Mouse (Mus musculus) B cell, adult 2 months (primary cell): ENCODE results near the gene Arfgap2.
A peak's percentile ranks its signal among the peaks of the same experiment; 100 is the strongest.

Source experiments
- DNase-seq, 2 experiments: peaks; one replicate each; pipeline ENCODE4 v3.0.0; 2022

The Arfgap2 gene

DNA sequence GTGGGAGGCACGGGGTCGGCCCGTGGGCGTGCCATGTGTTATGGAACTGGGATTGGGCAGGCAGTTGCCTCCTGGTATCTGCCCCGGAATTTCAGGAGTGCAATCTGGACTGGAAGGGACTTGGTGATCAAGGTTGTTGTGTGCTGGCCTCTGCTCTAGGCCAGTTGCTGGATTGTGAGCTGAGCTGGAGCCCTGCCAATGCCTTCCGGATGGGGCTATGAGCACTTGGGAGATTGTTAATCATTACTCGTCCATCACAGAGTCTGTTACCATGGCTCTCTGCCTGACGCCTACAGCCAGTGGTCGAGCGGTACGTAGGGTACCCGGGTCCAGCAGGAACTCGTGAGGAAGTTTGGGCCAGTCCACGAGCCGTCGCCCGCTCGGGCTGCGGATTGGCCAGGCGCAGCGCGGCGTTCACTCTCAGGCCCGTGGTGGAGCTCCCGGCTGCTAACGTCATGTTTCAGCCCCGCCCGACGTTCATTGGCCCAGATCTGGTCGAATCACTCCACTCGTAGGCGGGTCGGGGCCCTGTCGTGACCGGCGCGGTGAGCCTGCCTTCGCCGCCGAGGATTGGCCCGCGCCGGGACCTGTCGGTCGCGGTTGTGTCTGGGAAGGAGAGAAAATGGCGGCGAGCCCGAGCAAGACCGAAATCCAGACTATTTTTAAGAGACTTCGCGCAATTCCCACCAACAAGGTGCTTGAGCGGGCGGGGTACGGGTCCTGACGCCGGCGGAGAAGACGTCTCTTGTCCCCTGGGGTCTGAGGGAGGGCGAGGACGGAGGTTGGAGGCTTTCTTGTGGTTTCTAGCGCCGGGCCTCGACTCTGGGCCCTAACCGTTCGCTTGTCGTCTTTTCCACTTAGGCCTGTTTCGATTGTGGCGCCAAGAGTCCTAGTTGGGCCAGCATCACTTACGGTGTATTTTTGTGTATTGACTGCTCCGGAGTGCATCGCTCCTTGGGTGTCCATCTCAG lies at the start of gene Arfgap2:
TSS of gene Arfgap2 (plus strand) at position 264 of the 971 bp plus-strand sequence.
- DNase-seq: peak; percentile 92 to 93

DNA sequence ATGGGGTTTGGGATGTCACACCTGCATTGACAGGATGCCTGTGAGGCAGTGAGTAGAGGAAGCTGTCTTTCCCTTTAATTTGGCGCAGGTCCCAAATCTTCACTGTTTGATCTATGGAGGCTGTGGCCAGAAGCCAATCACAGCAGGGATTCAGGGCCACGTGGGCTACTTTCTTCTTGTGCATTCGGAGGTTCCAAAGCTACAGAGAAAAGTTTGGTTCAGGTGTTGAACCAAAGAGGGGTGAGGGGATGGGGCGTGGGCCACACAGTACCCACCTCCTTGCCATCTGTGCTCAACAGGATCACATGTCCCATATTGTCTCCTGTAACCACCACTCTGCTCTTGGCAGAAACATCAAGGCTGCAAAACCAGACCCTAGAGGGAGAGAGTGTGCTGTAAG lies 47.7 kb upstream of the Arfgap2 start:
- no peak for DNase-seq

DNA sequence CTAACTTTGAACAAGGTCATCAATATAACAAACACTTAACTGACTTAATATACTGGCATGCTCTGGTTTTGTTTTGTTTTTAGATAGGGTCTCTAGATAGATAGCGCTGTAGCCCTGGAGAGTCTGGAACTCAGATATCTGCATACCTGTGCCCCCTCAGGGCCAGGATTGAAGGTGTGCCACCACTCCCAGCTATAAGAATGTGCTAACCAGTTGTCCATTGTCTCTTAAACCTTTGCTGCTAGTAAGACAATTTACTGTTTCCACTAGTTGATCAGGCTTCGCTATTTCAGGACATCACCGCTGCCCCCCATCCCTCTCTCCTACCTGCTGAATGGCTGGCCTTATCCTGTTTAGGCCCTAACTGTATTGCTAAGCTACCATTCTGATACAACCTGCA lies 44.3 kb upstream of the Arfgap2 start:
- DNase-seq: no peak

DNA sequence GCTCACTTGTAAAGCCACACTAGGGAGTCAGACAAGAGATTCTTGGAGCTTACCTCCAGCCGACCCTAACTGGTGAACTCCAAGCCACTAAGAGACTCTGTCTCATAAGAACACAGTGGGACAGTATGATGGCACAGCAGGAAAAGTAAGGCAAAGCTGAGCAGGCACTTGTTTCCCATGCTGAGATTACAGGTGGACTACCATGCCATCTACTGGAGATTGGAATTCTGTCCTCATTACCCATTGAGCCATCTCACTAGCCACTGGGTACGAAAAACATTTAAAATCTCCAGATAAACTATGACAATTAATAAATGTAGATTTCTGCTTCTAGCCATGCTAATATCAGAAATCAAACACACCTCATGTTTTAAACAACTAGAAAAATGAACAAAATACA lies 41.2 kb upstream of the Arfgap2 start:
- no peak for DNase-seq

DNA sequence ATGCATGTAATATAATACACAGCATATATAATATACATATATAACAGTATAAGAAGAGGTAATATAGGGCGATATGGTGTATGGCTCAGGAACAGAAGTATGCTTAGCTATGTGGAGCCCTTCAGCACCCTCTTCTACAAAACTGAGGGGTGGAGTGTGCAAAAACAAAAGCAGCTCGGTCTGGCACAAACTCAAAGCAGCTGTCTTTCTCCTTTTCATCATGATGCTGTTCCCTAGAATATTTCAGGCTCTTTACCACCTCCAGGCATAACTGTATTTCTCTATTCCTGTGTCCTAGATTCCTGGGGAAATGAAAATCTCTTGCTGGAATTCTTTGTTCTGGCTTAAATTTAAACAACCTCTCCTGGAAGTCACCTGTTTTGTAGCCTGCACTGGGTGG lies 35.0 kb upstream of the Arfgap2 start:
- no peak for DNase-seq

DNA sequence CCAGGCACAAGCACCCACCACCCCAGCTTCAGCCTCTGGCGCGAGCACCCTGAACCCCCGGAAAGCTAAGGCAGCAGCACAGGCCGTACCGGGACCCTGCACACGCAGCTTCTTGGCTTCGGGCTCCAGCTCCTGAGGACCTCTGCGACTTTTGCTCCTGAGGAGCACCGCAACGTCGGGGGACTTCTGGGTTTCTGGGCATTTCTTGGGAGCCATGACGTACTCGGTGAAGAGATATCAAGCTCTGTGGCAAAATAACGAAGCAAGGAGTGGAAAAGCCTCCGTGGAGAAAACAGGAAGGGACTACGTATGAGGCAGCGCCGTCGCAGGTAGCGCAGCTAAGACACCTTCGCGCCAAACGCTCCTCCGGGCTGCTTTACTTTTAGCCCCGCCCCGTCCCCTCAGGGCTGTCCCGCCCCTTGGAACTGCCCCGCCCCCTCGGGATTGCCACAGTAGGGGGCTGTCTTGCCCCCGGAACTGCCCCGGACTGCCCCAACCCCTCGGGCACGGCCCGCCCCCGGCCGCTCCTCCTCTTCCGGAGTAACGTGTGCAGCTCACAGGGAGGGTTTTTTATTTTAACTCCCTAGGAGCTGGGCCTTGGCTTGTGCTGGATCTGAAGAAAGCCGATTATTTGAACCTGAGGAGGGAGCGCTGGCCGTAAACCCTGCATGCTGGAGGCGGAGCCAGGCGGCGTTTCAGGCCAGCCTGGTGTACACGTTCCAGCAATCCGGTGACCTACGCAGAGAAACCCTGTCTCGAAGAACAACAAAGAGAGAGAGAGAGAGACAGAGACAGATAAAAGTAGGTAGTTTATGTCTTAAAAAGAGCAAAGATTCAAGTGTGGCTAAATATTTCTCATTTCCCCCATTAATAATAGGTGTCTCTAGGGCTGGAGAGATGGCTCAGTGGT lies 27.9 kb upstream of the Arfgap2 start, which contains the start of gene Ddb2:
TSS of gene Ddb2 (minus strand) at position 382 of the 910 bp plus-strand sequence.
- DNase-seq: peak; percentile 95

DNA sequence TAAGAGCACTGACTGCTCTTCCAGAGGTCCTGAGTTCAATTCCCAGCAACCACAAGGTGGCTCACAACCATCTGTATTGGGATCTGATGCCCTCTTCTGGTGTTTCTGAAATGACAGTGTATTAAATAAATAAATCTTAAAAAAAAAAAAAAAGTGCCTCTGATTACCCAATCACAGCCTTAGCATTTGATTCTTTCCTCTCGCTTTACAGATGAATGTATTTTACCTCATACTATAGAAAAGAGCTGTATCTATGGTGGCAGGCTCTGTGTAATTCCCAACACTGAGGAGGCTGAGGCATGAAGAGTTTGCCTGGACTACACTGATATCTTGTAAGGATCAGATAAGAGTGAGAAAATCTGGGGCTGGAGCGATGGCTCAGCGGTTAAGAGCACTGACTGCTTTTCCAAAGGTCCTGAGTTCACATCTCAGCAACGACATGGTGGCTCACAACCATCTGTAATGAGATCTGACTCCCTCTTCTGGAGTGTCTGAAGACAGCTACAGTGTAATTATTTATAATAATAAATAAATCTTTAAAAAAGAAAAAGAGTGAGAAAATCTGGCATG lies 27.2 kb upstream of the Arfgap2 start:
- DNase-seq: peak; percentile 5 to 12

DNA sequence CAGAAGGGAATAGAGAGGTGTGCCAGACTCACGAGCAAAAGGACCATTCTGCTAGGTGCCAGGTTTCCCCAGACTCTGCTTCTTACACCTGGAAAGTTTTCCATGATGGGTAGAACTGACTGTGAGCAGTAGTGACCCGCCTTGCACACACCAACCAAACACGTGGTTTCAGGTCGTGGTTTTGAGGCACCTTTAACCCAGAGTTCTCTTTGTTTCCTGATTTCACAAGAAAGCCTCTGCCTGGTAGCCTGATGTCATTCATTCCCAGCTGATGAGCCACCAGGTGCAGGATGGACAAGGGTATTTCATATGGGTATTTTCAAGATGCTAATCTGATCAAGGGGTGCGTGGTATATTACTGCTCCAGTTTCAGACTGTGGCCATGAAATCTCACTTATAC lies 22.2 kb upstream of the Arfgap2 start:
- no peak for DNase-seq

DNA sequence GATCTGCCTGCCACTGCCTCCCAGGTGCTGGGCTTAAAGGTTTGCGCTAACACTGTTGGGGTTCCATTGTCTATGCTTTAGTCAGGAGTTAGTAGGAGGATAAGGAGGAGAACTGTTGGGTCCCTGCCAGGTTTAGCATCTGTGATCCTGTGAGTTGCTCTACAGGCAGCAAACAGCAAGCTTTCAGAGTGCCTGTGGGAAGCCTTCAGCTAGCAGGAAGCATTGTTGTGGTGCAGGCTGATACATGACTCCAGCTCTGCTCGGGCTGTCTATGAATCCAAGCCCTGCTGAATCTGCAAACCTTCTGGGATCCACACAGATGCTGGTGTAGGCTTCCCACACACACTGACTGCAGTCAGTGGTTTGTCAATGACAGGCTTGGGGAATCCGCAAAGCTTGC lies 21.4 kb upstream of the Arfgap2 start:
- no peak for DNase-seq

DNA sequence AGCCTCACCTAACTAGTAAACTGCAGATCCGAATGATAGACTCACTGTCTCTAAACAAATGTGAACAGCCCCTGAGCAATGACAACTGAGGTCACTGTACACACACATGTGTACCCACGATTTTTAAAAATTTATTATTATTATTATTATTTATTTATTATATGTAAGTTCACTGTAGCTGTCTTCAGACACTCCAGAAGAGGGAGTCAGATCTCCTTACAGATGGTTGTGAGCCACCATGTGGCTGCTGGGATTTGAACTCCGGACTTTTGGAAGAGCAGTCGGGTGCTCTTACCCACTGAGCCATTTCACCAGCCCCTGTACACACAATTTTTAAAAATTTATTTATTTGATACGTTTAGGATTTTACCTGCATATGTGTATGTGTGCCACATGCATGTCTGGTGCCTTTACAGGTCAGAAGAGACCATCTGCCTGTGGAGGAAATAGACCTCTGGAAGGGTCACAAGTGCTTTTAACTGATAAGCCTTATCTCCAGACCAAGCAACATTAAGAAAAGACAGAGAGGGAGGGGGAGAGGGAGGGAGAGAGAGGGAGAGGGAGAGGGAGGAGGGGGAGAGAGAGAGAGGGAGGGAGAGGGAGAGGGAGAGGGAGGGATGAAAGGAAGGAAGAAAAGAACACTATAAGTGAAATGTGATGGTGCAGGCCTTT lies 20.1 kb upstream of the Arfgap2 start:
- DNase-seq: no peak

DNA sequence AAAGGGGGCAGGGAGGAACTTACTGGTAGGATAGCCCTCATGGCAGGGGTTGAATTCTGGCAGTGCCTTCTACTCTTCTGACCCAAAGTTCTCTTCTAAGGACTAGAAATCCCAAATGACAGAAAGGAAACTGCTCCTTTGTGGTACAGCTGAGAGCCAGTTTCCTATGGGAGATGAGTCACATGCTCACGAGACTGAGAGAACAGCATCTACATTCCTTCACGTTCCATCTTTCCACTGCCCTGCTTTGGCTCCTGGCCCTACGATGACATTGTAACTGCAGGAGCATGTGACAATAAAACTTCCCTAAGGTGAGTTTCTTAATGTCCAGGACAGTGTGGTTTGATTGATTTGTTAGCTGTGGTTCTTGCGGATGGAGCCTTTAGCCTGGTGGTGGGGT lies 16.4 kb upstream of the Arfgap2 start:
- no peak for DNase-seq

DNA sequence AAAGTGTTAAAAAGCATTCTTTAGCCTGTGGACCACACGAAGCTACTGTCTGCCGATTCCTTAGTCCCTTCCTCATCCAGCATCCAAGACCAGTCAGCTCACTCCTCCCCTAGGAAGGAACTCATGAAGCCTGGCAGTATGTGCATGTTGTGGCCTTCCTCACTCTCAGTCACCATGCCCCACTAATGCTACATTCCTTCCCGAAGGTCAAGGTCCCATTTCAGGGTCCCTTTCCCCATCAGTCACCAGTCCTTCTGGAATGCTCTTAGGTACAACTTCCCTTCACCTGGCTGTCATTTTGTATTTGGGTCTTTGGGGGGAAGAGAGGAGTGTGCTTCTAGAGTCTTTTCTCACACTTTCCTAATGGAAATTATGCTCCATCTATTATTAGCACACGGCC lies 12.8 kb upstream of the Arfgap2 start:
- no peak for DNase-seq

DNA sequence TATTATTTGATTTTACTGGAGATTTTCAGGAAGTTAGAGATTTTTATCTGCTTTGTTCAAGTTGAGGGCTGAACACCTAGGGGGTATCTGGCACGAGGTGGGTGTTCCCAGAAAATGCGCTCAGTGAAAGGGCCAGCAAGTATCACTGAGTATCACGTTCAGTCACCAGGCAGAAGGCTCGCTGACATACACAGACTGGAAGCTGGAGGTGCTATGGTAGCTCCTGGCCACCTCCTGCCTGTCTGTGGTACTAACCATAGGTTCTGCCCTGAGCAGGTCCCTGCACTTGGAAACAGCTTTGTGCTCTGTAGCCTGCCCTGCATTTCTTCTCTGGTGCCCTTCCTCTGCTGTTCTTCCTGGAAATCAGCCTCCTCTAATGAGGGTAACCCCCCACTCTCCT lies 12.3 kb upstream of the Arfgap2 start:
- no peak for DNase-seq

DNA sequence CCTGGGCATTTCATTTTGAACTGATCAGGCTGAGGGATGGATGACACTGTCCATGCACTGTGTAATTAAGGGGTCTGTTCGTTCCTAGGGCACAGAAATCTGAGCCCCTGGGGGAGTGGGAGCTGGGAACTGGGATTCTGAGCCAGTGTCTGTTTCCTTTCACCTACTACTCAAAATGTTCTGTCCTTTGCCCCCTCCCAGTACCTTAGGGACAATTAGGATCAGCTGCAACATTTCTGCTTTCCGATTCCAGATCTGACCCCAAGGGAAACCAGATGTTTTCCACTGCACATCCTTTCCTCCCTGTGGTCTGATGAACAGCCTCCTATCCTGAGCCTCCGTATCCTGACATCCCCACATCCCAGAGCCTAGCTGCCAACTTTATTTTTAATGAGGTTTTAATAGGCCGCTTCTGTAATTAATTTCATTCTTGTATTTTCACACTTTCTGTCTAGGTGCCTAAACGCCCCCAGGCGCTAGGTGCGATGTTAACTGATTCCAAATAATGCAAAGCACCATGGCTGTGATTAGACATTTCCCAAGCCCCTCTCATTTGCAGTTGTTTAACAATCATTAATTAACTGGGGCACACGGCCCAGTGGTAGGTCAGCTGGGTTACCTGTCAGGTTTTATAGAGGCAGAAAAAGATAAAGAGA lies 9.9 kb upstream of the Arfgap2 start:
- DNase-seq: no peak

DNA sequence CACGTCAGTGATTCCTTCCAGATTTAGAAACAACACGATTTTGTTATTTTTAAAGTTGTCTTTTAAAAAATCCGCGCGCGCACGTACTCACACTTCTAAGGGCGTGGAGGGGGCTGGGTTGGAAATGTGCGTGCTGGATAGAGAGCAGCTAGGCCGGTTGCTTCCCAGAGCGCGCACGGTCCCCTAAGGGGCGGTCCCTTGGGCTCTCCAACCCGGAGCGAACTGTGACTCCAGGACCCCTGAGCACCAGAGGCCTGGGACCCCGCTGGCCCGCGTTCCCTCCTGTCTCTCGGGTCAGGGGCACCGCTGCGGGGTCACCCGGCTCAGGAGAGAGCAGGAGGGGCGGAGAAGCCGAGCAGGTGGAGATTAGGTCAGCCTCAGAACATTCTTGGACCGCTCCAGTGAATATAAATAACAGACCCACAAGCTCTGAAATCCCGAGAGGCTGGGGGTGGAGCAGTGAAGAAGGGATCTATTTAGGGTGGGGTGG lies 9.1 kb upstream of the Arfgap2 start, which contains the start of gene Pacsin3:
TSS of gene Pacsin3 (plus strand) at position 294 of the 490 bp plus-strand sequence.
- DNase-seq: peak; percentile 19 to 32

DNA sequence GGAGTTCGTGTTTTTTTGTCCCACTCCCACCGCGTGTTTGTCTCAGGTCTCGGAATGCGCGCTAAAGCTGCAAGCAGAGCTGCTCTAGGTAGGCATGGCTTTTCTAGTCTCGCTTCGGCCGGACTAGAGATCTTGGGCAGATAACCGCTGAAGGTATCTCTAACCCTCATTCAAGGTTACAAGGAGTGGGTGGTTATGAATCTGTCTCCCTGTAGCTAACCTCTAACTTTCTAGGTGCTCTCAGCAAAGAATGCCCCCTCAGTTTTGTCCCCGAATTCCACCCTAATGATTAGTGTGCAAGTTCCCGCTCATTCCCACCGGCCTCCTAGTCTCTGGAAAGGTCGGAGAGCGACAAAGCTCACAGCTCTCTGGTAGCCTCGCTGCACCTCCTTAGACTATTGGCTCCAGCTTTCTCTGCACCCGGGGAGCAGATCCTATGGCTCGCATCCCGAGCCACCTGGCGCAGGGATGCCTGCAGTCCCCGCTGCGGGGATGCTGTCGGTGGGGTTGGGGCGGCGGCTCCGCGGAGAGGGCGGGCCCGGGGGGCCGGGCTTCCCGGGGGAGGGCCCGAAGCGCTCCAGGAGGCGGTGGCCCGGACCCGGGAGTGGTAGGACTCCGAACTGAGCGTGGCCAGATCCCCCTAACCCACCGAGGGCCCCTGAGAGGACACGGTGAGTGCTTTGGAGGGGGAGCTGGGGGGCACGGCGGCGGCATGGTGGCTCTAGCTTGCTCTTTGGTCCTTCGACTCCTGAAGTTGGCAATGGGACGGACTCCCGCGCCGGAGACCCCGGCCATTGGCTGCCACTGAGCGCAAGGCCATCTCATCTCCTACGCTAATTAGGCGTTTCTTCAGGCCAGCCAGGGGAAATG lies 8.3 kb upstream of the Arfgap2 start:
- DNase-seq: peak; percentile 25 to 41

DNA sequence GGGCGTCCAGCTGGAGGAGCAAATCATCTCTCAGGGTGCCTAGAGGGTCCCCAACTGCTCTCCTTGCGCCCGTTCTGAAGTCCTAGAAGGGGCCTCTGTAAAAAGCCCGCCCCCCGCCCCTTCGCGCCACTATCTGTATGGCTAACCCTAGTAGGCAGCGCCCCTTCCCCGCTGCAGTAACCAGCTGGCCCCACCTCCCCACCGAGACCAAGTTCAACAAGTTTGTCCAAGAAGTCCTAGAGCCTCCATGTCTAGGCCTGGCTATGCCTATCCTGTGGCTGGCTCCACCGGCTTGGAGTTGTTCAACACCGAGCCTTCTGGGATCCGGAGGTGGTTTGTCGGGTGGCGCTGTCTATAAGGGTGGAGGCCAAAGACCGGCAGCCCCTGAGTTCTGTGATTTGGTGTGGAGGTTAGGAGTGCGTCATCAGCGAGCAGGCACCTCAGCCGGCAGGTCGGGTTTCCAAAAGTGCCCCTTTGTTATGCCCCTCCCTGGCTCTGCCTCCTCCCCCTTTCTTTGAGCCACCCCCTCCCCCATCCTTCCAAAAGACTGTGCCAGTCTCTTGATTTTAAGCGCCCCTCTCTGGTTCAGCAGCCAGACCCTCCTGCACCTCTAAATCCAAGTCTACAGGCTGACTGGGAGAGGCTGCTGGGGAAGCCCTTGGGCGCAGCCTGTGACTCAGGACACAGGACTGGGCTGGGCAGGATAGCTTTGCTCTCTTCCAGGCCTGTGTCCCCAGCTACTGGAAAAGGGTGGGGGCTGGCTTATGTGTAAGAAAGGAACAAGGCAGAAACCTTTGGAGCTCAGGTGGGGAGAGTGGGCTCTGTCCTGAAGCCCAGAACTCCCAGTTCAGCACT lies 7.4 kb upstream of the Arfgap2 start:
- peak; percentile 29 to 32 for DNase-seq

DNA sequence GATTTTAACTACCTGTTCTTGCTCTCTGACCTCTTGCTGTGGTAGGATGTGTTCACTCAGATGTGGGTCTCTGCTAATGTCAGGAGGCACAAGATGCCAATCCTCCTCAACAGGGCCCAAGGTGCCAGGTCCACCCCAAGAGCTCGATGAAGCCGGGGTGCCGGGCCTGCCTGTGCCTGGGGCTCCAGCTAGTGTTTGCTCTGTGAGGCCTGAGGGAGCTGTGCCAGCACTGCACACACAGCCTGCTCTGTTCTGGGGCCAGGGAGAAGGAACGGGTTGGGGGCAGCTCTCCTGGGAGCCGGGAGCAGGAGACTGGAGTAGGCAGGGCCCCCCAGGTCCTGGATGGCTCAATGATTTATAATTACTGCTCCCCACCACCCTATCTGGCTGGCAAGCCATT lies 6.7 kb upstream of the Arfgap2 start:
- DNase-seq: no peak

DNA sequence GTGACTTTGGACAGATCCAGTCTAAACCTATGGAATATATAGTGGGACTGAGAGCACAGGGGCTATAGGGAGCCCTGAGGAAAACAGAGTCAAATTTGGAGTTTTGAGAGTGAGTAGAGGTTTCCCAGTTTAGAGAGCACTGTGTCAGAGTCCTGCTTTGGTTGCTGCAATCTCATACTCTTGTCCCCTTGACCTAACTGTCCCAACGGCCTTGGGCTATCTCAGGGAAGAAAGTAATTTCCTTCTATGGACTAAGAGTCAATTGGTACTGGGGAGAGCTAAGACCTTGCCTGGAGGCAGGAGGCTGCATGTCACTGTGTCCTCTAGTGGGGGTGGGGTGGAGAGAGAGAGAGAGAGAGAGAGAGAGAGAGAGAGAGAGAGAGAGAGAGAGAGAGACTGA lies 5.9 kb upstream of the Arfgap2 start:
- DNase-seq: no peak

DNA sequence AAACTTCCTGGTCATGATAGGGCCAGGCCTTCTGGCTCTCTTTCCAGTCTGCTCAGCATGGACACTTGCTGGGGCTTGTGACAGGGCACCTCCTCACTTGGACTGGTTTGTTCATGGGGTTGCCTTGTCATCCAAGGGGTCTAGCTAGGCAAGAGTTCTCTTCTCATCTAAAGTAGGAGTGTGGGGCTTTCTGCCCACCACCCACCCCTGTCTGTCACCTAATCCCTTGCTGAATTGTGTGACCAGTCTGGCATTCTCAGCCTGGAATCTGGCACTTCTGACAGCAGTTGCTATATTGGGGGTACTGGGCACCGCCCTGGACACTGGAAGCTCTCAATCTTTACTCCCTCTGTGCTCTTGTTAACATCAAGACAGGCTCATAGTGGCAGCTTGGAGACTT lies 5.3 kb upstream of the Arfgap2 start:
- DNase-seq: no peak
